Mouse (Mus musculus): ENCODE measurements around the gene Neu2. TPM values are rescaled to one million over a fixed set of nuclear protein-coding genes. Genes with fewer than 3 reads are reported as not detected.

Neu2 gene
- polyA plus RNA-seq, 1 experiment from 2014 or later, result 0.13 TPM

GRCm38 (mm10) chr1:87486386-87486785, 23.3 kb upstream of the Neu2 start:
- Histone ChIP-seq H3K9ac (replicated peaks; ENCODE audit: low read length) (no peak overlapping the region), H3K4me3 (replicated peaks; ENCODE audit: low read depth, low read length) (no peak overlapping the region), H3K27ac (replicated peaks; ENCODE audit: low read depth, low read length) (no peak overlapping the region), H3K4me2 (ENCODE audit: low read length) (no peak overlapping the region), H3K36me3 (ENCODE audit: control insufficient read depth, insufficient read depth, low read length) (no peaks in the 10 kb centered on the region), H3K9me3 (ENCODE audit: control insufficient read depth, low read length) (no peaks in the 10 kb centered on the region), H3K27me3 (ENCODE audit: control insufficient read depth, insufficient read depth, low read length) (no peaks in the 10 kb centered on the region), H3K4me1 (ENCODE audit: control insufficient read depth, insufficient read depth, low read length) (no peaks in the 10 kb centered on the region)
- DNase-seq, result no peak
- 80% methylated on average over 6 of the region's 6 CpGs for WGBS
- ATAC-seq (ENCODE audit: low FRiP score, low TSS enrichment), result no peak

- no peak overlapping the region for H3K9ac ChIP-seq (replicated peaks; ENCODE audit: low read length)
These were observed 17.4 kb upstream of the Neu2 start for GRCm38 (mm10) chr1:87492285-87492684.

GRCm38 (mm10) chr1:87493542-87493941, 16.1 kb upstream of the Neu2 start:
- H3K9me3 ChIP-seq (ENCODE audit: control insufficient read depth, low read length), result no peaks in the 10 kb centered on the region
- H3K4me2 ChIP-seq (ENCODE audit: low read length), result no peak overlapping the region
- no peak for DNase-seq
- WGBS, result 72% methylated on average over 4 of the region's 4 CpGs
- no peaks in the 10 kb centered on the region for H3K4me1 ChIP-seq (ENCODE audit: control insufficient read depth, insufficient read depth, low read length)
- no peak overlapping the region for H3K9ac ChIP-seq (replicated peaks; ENCODE audit: low read length)
- no peaks in the 10 kb centered on the region for H3K36me3 ChIP-seq (ENCODE audit: control insufficient read depth, insufficient read depth, low read length)
- no peak overlapping the region for H3K27ac ChIP-seq (replicated peaks; ENCODE audit: low read depth, low read length)
- no peak for ATAC-seq (ENCODE audit: low FRiP score, low TSS enrichment)
- H3K4me3 ChIP-seq (replicated peaks; ENCODE audit: low read depth, low read length), result no peak overlapping the region
- H3K27me3 ChIP-seq (ENCODE audit: control insufficient read depth, insufficient read depth, low read length), result no peaks in the 10 kb centered on the region

More at GRCm38 (mm10) chr1:87492285-87492684, 17.4 kb upstream of the Neu2 start:
- no peaks in the 10 kb centered on the region for H3K27me3 ChIP-seq (ENCODE audit: control insufficient read depth, insufficient read depth, low read length)
- H3K27ac ChIP-seq (replicated peaks; ENCODE audit: low read depth, low read length), result no peak overlapping the region
- H3K4me3 ChIP-seq (replicated peaks; ENCODE audit: low read depth, low read length), result no peak overlapping the region
- WGBS, result 89% methylated on average over 3 of the region's 3 CpGs
- H3K9me3 ChIP-seq (ENCODE audit: control insufficient read depth, low read length), result no peaks in the 10 kb centered on the region
- no peaks in the 10 kb centered on the region for H3K36me3 ChIP-seq (ENCODE audit: control insufficient read depth, insufficient read depth, low read length)
- H3K4me1 ChIP-seq (ENCODE audit: control insufficient read depth, insufficient read depth, low read length), result no peaks in the 10 kb centered on the region
- no peak for ATAC-seq (ENCODE audit: low FRiP score, low TSS enrichment)
- no peak overlapping the region for H3K4me2 ChIP-seq (ENCODE audit: low read length)
- no peak for DNase-seq

GRCm38 (mm10) chr1:87505524-87505923, 4.2 kb upstream of the Neu2 start:
- WGBS, result 89% methylated on average over 4 of the region's 4 CpGs

GRCm38 (mm10) chr1:87507857-87508256, 1.8 kb upstream of the Neu2 start:
- ATAC-seq (ENCODE audit: low FRiP score, low TSS enrichment) (no peak), DNase-seq (no peak)
- H3K4me2 ChIP-seq (ENCODE audit: low read length), result no peak overlapping the region
- 0 out of 2 replicates have a peak, but pooled peaks cover 6% of the 10 kb centered on the region for H3K4me1 ChIP-seq (ENCODE audit: control insufficient read depth, insufficient read depth, low read length)
- H3K27me3 ChIP-seq (ENCODE audit: control insufficient read depth, insufficient read depth, low read length), result peaks cover 17% of the 10 kb centered on the region
- 60% methylated on average over 6 of the region's 6 CpGs for WGBS
- no peak overlapping the region for H3K9ac ChIP-seq (replicated peaks; ENCODE audit: low read length)
- no peaks in the 10 kb centered on the region for H3K36me3 ChIP-seq (ENCODE audit: control insufficient read depth, insufficient read depth, low read length)
- no peak overlapping the region for H3K4me3 ChIP-seq (replicated peaks; ENCODE audit: low read depth, low read length)
- no peaks in the 10 kb centered on the region for H3K9me3 ChIP-seq (ENCODE audit: control insufficient read depth, low read length)
- H3K27ac ChIP-seq (replicated peaks; ENCODE audit: low read depth, low read length), result no peak overlapping the region

More at GRCm38 (mm10) chr1:87505524-87505923, 4.2 kb upstream of the Neu2 start:
- Histone ChIP-seq H3K27me3 (ENCODE audit: control insufficient read depth, insufficient read depth, low read length) (peaks cover 17% of the 10 kb centered on the region), H3K9me3 (ENCODE audit: control insufficient read depth, low read length) (no peaks in the 10 kb centered on the region), H3K4me3 (replicated peaks; ENCODE audit: low read depth, low read length) (no peak overlapping the region), H3K27ac (replicated peaks; ENCODE audit: low read depth, low read length) (no peak overlapping the region), H3K4me1 (ENCODE audit: control insufficient read depth, insufficient read depth, low read length) (0 out of 2 replicates have a peak, but pooled peaks cover 6% of the 10 kb centered on the region), H3K4me2 (ENCODE audit: low read length) (no peak overlapping the region), H3K36me3 (ENCODE audit: control insufficient read depth, insufficient read depth, low read length) (no peaks in the 10 kb centered on the region), H3K9ac (replicated peaks; ENCODE audit: low read length) (no peak overlapping the region)
- DNase-seq (no peak), ATAC-seq (ENCODE audit: low FRiP score, low TSS enrichment) (no peak)

- H3K27ac ChIP-seq (replicated peaks; ENCODE audit: low read depth, low read length), result no peak overlapping the region
- 0 out of 2 replicates have a peak, but pooled peaks cover 6% of the 10 kb centered on the region for H3K4me1 ChIP-seq (ENCODE audit: control insufficient read depth, insufficient read depth, low read length)
- H3K4me3 ChIP-seq (replicated peaks; ENCODE audit: low read depth, low read length), result peak overlapping the region; percentile 71
- DNase-seq (no peak), ATAC-seq (ENCODE audit: low FRiP score, low TSS enrichment) (no peak)
- H3K4me2 ChIP-seq (ENCODE audit: low read length), result peak overlapping the region; percentile 96
- H3K27me3 ChIP-seq (ENCODE audit: control insufficient read depth, insufficient read depth, low read length), result peaks cover 17% of the 10 kb centered on the region
- peak overlapping the region; percentile 80; the same call in 1 of the 2 replicates for H3K9ac ChIP-seq (replicated peaks; ENCODE audit: low read length)
- H3K9me3 ChIP-seq (ENCODE audit: control insufficient read depth, low read length), result no peaks in the 10 kb centered on the region
- H3K36me3 ChIP-seq (ENCODE audit: control insufficient read depth, insufficient read depth, low read length), result no peaks in the 10 kb centered on the region
- WGBS, result 23% methylated on average over 26 of the region's 26 CpGs
These were observed 813 bp upstream of the Neu2 start for GRCm38 (mm10) chr1:87508591-87509560.

- H3K9ac ChIP-seq (replicated peaks; ENCODE audit: low read length), result peak overlapping the region; percentile 80
- H3K27me3 ChIP-seq (ENCODE audit: control insufficient read depth, insufficient read depth, low read length), result peaks cover 17% of the 10 kb centered on the region
- 0 out of 2 replicates have a peak, but pooled peaks cover 6% of the 10 kb centered on the region for H3K4me1 ChIP-seq (ENCODE audit: control insufficient read depth, insufficient read depth, low read length)
- no peaks in the 10 kb centered on the region for H3K36me3 ChIP-seq (ENCODE audit: control insufficient read depth, insufficient read depth, low read length)
- H3K27ac ChIP-seq (replicated peaks; ENCODE audit: low read depth, low read length), result 0 out of 2 replicates have a peak overlapping the region, but pooled peaks have one; percentile 37
- peak overlapping the region; percentile 96 for H3K4me2 ChIP-seq (ENCODE audit: low read length)
- ATAC-seq (ENCODE audit: low FRiP score, low TSS enrichment) (peak; percentile 86), DNase-seq (peak; percentile 91)
- H3K9me3 ChIP-seq (ENCODE audit: control insufficient read depth, low read length), result no peaks in the 10 kb centered on the region
- peak overlapping the region; percentile 71 for H3K4me3 ChIP-seq (replicated peaks; ENCODE audit: low read depth, low read length)
- WGBS, result under 1% methylated on average over 45 of the region's 61 CpGs
These were observed 540 bp downstream of the Neu2 start for GRCm38 (mm10) chr1:87510166-87510691.

GRCm38 (mm10) chr1:87510845-87511244, 1.2 kb downstream of the Neu2 start:
- 0 out of 2 replicates have a peak, but pooled peaks cover 6% of the 10 kb centered on the region for H3K4me1 ChIP-seq (ENCODE audit: control insufficient read depth, insufficient read depth, low read length)
- H3K4me2 ChIP-seq (ENCODE audit: low read length), result peak overlapping the region; percentile 96
- peaks cover 17% of the 10 kb centered on the region for H3K27me3 ChIP-seq (ENCODE audit: control insufficient read depth, insufficient read depth, low read length)
- peak overlapping the region; percentile 71 for H3K4me3 ChIP-seq (replicated peaks; ENCODE audit: low read depth, low read length)
- no peaks in the 10 kb centered on the region for H3K9me3 ChIP-seq (ENCODE audit: control insufficient read depth, low read length)
- WGBS, result 18% methylated on average over 5 of the region's 5 CpGs
- H3K9ac ChIP-seq (replicated peaks; ENCODE audit: low read length), result no peak overlapping the region
- DNase-seq (peak; percentile 20), ATAC-seq (ENCODE audit: low FRiP score, low TSS enrichment) (no peak)
- no peak overlapping the region for H3K27ac ChIP-seq (replicated peaks; ENCODE audit: low read depth, low read length)
- no peaks in the 10 kb centered on the region for H3K36me3 ChIP-seq (ENCODE audit: control insufficient read depth, insufficient read depth, low read length)

Data from midbrain, embryonic 14.5 days (tissue).